Mouse (Mus musculus): ENCODE data around the gene Grm1.

Gene Grm1

DNA sequence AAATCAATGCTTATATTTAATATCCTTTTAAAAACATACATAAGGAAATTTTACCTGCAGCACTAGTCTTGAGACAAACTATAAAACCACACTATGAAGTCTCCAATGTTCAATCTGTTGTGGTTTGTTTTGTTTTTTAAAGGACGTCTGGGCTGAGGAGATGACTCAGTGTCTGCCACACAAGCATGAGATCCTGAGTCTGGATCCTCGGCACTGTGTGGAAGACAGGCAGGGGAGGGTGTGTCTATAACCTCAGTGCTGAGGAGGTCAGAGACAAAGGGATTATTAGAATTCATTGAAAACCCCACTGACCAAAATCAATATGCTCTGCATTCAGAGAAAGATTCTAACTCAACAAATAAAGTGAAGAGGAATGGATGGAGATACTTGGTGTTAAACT is 110.8 kb downstream of the Grm1 start:
- DNase-seq (ENCODE audit: low spot score in 2 of 2): no peak

DNA sequence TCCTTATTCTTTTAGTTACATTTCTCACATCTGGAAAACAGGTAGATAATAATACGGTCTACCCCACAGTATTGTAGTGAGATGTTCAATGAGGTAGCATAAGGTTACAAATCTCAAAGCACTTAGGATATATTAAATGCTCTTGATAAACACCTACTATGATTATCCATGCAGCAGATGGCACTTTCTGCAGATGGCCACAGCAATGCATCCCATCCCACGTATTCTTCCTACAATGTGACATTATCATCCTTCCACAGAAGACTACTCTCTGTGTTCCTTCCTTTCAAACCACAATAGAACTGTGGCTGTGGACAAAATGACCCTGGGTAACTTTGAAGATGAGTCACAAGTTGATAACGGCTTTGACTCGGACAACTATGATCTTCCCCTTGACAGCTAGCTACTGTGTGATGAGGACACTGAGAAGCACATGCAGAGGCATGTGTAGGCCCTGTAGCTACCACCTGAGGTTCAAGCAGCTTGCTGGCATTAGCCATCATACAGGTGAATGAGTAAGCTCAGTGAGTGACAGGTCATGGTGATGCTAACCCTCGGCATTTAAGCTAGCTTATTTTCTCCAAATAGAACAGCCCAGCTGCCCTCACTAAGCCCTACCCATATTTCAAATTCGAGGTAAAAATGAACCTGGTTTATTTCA is 117.5 kb downstream of the Grm1 start:
- no peak for DNase-seq (ENCODE audit: low spot score in 2 of 2)

DNA sequence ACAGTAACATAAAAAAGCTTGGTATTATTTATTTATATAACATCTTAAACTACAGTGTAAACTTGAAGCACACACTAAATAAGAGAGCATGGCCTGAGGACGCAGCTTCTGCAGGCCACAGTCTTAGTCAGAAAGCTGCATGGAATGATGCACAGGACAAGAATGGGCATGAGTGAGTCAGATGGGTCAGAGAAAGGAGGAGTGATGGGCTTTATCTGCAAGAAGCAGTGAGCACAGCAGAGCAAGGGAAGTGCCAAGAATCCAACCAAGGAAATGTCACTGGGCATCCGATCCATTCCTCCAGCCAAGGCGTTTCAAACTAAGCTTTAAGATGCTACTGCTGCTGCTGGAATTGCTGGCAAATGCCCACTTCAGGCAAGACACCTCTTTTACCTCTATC is 131.6 kb downstream of the Grm1 start:
- DNase-seq (ENCODE audit: low spot score in 2 of 2): no peak

DNA sequence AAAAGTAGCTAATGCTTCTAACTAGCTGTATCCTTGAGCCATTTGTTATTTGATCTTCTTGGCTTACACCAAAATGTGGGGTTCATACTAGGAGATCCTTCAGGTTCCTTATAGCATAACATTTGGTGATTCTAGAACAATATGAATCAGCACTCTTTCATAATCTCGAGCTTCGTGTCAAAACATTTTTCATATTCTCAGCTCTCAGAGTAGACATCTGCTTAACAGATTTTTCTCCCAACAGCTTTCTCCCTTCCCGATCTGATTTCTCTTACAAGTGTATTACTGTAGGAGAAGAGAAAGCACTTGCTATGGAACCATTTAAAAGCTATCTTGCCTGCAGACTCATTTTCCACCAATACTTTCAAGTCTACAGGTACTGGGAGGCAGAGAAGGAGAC is 133.0 kb downstream of the Grm1 start:
- DNase-seq (ENCODE audit: low spot score in 2 of 2): no peak

DNA sequence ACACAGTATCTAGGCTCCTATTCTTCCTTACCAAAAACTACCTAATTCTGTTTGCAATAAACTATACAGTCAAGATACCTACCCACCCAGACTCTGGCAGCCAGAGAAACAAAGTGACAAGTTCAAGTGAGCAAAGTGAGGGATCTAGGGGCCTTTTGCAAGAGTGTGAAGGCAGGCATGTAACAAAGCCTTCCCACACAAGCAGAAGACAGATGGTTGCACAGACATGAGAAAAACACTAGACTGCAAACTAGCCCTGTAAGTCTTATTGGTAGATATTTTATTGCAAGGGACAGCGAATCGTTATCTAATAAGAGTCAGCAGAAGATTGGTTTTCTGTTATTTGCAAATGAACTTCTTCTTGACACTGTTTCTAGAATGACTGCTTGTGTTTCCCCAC is 134.6 kb downstream of the Grm1 start:
- no peak for DNase-seq (ENCODE audit: low spot score in 2 of 2)

DNA sequence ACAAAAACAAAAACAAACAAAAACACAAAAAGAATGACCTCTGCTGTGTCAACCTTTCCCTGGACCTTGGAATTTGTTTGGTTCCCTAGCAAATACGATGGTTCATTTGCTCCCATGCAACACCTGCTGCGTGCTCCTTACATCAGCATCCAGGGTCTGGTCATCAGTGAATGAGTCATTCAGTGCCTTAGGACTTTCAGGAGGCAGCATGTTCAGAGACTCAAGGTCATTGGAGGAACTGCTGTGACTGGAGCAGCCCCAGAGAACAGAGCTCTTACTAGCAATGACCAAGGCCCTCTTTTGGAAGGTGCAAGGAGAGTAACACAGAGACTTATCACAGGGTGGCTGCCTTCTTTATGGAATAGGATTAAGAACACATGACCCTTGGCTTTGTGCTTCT is 138.2 kb downstream of the Grm1 start:
- no peak for DNase-seq (ENCODE audit: low spot score in 2 of 2)

DNA sequence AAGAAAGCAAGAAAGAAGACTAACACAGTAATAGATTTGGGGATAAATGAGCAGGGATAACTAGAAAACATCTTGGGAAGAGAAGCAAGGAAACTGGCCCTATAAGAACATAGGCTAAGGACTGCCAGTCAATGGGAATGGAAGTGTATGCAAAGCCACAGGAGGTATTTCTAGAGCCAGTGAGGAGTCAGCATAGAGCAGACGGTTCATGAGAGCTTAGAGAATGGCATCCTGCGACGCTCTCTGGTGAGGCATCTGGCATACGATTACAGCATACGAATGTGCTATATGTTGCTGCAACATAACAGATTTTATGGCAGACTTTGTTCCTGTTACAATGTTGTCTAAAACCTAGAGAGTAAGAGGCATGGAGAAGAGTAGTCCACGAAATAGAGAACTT is 139.9 kb downstream of the Grm1 start:
- no peak for DNase-seq (ENCODE audit: low spot score in 2 of 2)

DNA sequence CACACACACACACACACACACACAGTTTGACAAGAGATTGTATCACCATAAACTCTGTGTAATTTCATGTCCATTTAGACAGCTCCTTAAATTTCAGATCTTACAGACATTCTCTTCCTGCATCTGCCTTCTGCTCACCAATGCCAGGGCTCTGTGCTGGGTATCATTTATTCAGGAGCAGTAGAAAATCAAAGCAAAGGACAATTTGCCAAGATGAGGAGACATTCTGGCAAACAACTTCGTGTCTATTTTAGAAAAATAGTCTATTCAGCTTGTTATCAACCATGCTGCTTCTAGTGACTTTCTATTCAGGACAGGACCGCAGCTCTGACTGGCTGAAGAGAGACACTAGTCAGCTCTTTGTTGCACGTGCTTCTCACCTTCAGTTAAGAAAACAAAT is 146.3 kb downstream of the Grm1 start:
- no peak for DNase-seq (ENCODE audit: low spot score in 2 of 2)

DNA sequence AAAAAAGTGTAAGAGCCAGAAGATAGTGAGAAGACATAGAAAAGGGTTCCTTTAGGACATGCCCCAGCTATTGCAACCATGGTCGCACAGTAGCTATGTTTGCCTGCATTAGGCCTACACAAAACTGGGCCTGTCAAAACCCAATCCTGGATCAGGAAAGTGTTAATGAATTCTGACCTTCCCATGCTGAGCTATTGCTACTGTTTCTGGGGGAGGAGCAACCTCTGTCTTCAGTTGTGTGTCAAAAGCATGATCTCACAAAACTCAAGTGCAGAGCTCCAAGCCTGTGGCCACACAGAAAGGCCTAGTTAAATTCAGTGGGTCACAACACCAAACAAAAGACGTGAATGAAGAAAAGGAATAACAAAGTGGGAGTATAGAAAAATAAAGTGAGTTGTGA is 152.5 kb downstream of the Grm1 start:
- DNase-seq (ENCODE audit: low spot score in 2 of 2): no peak

DNA sequence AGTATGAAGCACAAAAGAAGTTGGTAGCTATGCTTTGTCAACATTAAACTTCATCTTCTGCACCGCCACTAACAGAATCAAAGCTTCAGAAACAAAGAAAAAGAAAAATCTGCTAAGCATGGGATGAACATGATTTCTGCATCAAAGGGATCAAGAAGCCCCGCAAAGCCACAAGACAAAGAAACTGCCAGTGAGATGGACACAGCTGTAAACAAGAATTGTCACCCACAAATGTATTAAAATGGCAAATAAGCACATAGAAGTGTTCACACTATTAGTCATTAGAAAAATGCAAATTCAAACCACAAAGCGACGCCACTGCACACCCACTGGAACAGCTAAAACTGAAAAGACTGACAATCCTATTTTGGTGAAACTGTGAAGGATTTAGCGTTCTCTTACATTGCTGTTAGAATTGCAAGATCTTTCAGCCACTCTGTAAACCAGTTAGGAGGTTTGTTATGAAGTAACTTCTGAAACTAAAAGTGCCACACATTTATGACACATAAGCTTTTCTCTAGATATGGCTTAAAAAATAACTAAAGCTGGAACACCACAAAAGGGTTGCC is 153.3 kb downstream of the Grm1 start:
- no peak for DNase-seq (ENCODE audit: low spot score in 2 of 2)

DNA sequence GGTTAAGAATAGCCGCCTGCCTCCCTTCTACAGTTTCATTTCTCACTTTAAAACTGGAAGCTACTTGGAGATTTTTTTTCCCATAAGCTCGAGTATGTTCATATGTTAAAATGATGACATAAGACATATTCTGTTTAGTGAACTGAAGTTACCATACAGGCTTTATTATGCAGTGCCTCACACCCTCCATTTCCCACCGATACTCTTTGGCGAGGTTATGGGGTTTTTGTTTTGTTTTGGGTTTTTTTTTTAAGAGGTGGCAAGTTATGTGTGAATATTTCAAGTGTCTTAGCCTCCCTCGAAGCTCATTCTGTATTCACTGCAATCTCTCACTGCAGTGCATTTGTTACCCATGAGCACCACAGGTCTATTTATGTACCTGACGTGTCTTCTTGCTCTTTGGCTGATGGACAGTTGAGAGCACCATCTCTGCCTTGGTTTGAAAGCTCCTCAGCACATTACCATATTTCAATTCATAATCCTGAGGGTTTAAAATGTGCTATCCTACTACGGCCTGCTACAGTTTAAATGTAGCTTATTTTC is 164.2 kb downstream of the Grm1 start:
- DNase-seq (ENCODE audit: low spot score in 2 of 2): no peak

DNA sequence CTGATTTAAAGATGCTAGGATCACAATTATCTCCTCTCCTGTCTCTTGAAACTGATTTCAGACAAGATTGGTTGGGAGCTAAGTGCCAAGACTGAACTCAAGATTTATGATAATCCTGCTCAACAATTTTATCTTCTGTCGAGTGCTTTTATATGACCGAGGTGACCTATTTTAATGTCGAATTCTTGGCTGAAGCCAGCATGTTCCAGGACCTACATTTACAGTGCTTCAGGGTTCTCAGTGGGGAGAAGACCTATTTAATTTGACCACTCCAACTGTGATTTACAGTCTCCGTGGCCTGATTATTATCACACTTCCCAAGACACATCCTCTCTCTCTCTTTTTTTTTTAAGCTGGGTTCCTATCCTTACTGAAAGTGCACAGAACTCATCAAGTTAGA is 168.5 kb downstream of the Grm1 start:
- no peak for DNase-seq (ENCODE audit: low spot score in 2 of 2)

DNA sequence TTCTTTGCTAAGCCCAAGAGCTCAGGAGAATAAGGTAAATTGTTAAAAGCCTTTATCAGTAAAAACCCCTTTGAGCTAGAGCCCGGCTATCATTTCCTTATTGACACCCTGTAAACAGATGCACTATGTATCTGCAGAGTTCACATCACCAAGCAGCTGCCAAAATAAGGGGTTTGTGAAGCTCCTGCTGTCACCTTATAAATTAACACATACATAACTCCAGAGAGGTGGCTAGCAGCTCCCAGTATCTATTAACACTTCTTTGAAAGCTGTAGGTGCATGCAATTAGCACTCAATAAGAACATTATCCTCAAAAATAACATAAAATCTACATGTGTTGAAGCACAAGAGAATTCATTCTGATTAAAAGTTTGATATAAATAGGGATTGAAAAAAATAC is 191.9 kb downstream of the Grm1 start:
- DNase-seq (ENCODE audit: low spot score in 2 of 2): no peak

DNA sequence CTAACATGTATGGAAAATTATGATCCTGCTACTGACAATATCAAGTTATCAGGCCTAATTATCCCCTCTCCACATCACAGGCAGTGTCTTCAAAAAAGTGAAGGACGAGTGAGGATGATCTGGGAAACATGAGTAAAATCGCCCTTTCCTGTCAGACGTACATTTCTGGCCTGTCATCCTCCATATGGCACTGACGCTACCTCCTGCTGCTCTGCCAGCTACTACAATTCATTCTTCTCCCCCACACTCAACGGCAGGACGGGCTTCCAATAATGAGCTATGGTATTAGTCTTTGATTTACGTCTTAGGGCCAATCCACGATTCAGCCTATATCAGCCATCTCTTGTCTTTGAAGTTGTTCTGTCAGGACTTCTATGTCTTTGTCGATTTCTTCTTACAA is 193.6 kb downstream of the Grm1 start:
- no peak for DNase-seq (ENCODE audit: low spot score in 2 of 2)

DNA sequence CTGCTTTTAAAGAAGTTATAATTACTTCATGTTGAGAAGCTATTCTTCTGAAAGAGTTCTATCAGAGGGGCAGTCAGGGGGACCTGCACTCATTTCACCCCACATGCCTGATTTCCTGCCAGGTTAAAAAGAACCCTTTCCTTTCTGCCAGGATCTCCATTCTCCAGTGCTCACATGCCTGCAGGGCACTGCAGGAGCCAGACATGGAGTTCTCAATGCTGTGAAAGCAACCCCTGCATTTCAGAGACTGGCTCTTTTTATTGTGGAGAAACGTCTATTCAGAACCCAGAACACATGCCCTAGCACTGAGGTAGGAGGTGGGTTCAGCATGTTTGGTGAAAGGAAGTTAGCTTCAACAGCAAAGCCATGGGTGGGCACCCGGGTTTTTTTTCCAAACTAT is 197.2 kb downstream of the Grm1 start:
- no peak for DNase-seq (ENCODE audit: low spot score in 2 of 2)

DNA sequence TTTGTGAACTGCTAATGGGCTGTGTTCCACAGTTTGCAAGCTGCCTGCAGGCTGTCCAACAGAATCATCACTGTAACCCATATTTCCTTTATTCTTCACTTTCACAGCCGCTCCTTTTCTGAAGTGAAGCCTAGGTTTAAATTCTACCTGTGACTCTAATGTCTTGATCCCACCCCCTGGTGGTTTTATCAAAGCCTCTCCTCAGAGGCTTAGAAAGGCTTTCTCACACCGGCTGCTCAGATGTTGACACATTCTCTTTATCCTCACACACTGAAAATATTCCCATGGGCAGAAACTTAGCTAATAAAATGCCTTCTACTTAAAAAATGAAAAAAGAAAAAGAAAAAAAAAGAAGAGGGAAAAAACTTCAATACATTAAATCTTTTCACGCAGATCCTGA is 210.0 kb downstream of the Grm1 start:
- DNase-seq (ENCODE audit: low spot score in 2 of 2): no peak

DNA sequence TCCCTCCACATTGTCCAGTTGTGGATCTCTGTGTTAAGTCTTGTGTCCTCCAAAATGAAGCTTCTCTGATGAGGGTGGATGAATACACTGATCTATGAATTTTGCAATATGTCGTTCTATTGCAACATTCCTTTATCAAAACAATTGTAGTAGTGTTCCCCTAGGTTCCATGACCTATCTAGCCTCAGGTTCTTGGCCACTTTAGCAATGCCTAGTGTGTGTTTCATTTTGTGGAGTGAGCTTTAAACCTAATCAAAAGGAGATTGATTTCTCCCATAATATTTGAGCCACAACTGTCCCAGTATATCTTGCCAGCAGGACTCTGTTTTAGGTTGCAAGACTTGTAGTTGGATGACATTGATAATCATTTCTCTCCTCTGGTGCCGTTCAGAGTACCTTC is 211.9 kb downstream of the Grm1 start:
- no peak for DNase-seq (ENCODE audit: low spot score in 2 of 2)

DNA sequence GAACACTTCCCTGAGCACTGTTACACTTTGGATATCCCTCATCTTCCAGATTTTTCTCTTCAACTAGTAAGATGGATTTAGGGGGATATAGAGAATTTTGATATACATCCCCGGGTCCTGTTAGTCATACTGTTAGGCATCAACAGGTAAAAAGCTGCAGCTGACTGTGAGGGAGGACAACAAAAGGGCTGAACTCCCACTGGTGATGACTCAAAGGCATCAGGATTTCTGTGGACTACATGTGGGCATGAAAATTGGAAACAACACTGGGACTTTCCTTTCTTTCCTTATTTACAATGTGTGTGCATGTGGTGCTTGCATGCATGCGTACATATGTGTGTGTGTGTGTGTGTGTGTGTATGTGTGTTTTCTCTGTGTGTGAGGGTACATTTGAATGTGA is 215.9 kb downstream of the Grm1 start:
- no peak for DNase-seq (ENCODE audit: low spot score in 2 of 2)

DNA sequence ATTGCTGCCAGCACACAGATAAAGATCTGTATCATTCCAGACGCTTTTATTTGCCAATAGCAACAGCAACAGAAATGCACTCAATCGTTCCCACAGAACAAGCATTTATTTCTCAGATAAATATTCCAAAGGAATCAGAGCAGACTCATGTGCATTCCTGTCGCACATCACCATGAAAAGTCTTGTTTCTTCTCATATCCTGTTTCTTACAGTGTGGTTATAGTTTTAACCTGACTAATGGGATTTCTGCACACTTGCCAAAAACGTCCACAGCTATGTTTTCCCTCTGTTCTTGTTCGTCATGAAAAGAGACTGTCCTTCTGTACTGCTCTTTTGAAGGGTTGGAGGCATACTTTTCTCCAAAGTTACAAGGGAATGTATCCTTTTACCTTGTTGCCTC is 217.4 kb downstream of the Grm1 start:
- DNase-seq (ENCODE audit: low spot score in 2 of 2): no peak

DNA sequence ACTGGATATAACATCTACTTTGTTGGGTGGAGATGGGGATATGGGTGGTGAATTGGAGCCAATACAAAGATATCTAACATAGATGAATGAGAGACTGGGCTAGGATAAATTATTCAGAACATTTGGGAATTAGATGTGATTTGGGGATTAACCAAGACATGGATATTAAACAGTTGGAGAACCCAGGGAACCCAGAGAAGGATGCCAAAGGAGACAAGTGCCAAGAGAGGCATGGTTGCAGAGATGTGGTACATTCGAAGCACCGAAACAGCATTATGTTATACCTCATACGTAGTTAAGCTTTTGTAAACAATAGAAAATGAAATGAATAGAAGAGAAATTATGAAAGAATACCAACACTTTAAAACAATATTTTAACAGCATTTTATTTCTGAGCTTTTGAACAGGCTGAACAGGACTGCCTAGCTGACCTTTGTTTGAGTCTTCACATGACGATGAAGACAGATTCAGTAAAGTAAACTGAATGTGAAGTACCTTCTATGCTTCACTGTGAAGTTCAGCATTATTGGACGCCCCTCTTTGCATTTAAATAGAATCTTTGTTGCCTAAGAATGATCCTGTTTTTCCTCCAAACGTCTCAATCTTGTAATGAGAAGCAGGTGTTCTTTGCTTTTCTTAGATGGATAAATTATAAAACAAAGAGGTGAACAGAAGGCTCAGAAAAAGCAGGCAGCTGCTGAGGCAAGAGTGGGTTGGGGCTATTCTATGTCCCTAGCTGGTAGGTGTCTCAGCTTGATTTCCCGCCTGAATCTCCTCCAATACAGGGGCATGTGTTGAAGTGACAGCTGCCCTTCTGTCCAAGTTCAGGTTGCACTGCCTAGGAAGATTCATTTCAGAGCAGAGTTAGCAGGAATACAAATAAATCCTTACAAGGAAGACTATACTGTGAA is 234.5 kb downstream of the Grm1 start:
- no peak for DNase-seq (ENCODE audit: low spot score in 2 of 2)

DNA sequence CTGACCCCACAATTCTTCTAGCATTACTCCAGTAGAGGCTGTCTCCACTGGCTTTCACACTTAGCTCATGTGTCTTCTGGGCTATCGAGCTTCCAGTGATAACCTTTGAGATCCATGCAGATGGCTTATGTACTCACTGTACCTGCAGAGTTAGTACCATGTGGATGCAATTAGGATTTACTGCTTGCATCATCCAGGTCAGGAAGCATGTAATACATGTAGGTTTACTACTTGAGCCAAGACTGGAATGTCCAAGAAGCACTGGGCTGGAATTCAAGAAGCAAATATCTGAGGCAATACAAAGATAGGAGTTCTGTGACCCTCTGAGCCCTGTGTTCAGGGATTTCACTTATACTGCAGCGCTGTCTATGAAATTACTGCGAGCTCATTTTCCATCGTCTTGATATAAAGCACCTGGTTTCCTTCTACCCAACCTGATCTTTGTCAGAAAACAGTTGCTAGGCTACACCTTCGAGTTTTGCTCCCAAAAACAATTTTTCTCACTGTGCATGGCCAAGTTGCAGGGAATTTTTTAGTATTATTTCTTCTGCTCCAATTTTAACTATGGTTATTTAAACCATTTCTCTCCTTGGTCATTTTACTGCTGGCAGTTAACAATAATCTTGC is 237.0 kb downstream of the Grm1 start:
- DNase-seq (ENCODE audit: low spot score in 2 of 2): no peak

DNA sequence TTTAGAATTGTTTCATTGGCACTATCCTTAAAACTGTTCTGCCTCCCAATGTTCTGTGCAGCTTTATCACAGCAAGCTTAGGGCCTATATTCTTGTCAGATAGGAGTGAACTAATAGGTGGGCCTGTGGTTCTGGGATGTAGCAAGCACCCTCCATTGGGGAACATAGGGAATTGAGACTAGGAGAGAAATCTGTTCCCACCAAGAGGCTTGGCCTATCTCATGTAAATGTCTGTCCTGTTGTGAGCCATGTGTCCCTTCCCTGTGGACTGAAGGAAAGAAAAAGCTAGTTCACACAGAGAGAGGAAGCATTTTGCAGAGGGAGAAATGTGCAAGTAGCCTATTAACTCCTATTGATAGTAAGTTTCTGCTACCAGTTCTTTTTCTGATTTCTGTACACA is 246.8 kb downstream of the Grm1 start:
- no peak for DNase-seq (ENCODE audit: low spot score in 2 of 2)

Measured in spleen, postnatal 10 days (tissue).